Mouse (Mus musculus): ENCODE measurements around the gene Hbb-bt. TPM values are rescaled to one million over a fixed set of nuclear protein-coding genes. Genes with fewer than 3 reads are reported as not detected.
"Not testable (repeated sequence)": the region's sequence is repeated elsewhere in the genome, so short reads cannot be mapped to it uniquely, and the experiment has no call there.

Hbb-bt gene
- polyA plus RNA-seq, 1 experiment from 2014 or later, result not detected

GRCm38 (mm10) chr7:103767687-103768086 is 46.1 kb downstream of the Hbb-bt start:
- not testable (repeated sequence) for H3K27ac ChIP-seq; H3K79me2 ChIP-seq (ENCODE audit: inconsistent target); H3K36me3 ChIP-seq (ENCODE audit: inconsistent target); H3K4me3 ChIP-seq (ENCODE audit: inconsistent target)
- WGBS (ENCODE audit: missing documents), result 100% methylated on average over 3 of the region's 6 CpGs

Other genes with a start within 250 kb of the Hbb-bt start
- gene Olfr616, start 244.9 kb downstream of the Hbb-bt start, polyA plus RNA-seq (2018), result not detected in 3 replicates
- not detected in 3 replicates for gene Olfr617, start 240.9 kb downstream of the Hbb-bt start, polyA plus RNA-seq (2018)
- not detected in 3 replicates for gene Olfr618, start 223.9 kb downstream of the Hbb-bt start, polyA plus RNA-seq (2018)
- not detected in 3 replicates for gene Olfr619, start 213.4 kb downstream of the Hbb-bt start, polyA plus RNA-seq (2018)
- not detected in 3 replicates for gene Olfr620, start 201.5 kb downstream of the Hbb-bt start, polyA plus RNA-seq (2018)
- gene Olfr622, start 171.3 kb downstream of the Hbb-bt start, polyA plus RNA-seq (2018), result not detected in 3 replicates
- gene Olfr623, start 150.3 kb downstream of the Hbb-bt start, polyA plus RNA-seq (2018), result not detected in 3 replicates
- 0.09 to 0.15 TPM (median 0.09 TPM) in 3 replicates for gene Olfr624, start 142.8 kb downstream of the Hbb-bt start, polyA plus RNA-seq (2018)
- not detected in 3 replicates for gene Olfr625-ps1, start 131.3 kb downstream of the Hbb-bt start, polyA plus RNA-seq (2018)
- gene Olfr243, start 99.3 kb downstream of the Hbb-bt start, polyA plus RNA-seq (2018), result not detected in 3 replicates
- gene Olfr628, start 83.6 kb downstream of the Hbb-bt start, polyA plus RNA-seq (2018), result not detected in 3 replicates
- not detected in 3 replicates for gene Olfr629, start 69.1 kb downstream of the Hbb-bt start, polyA plus RNA-seq (2018)
- gene Olfr630, start 56.7 kb downstream of the Hbb-bt start, polyA plus RNA-seq (2018), result not detected in 3 replicates
- gene Olfr69, start 42.4 kb downstream of the Hbb-bt start, polyA plus RNA-seq (2018), result not detected in 3 replicates
- not detected in 3 replicates for gene Olfr68, start 34.3 kb downstream of the Hbb-bt start, polyA plus RNA-seq (2018)
- gene Olfr67, start 22.2 kb downstream of the Hbb-bt start, polyA plus RNA-seq (2018), result not detected in 3 replicates
- not detected in 3 replicates for gene Hbb-bs, start 14.1 kb upstream of the Hbb-bt start, polyA plus RNA-seq (2018)
- gene Hbb-bh2, start 26.5 kb upstream of the Hbb-bt start, polyA plus RNA-seq (2018), result not detected in 3 replicates
- not detected in 3 replicates for gene Hbb-bh1, start 29.2 kb upstream of the Hbb-bt start, polyA plus RNA-seq (2018)
- gene Hbb-y, start 39.2 kb upstream of the Hbb-bt start, polyA plus RNA-seq (2018), result not detected in 3 replicates
- not detected in 3 replicates for gene Olfr66, start 72.3 kb upstream of the Hbb-bt start, polyA plus RNA-seq (2018)
- not detected in 3 replicates for gene Olfr64, start 80.5 kb upstream of the Hbb-bt start, polyA plus RNA-seq (2018)
- gene Olfr65, start 89.5 kb upstream of the Hbb-bt start, polyA plus RNA-seq (2018), result not detected in 3 replicates
- gene Olfr631, start 114.8 kb upstream of the Hbb-bt start, polyA plus RNA-seq (2018), result not detected in 3 replicates
- gene Olfr632, start 120.4 kb upstream of the Hbb-bt start, polyA plus RNA-seq (2018), result not detected in 3 replicates
- gene Olfr633, start 130.4 kb upstream of the Hbb-bt start, polyA plus RNA-seq (2018), result not detected in 3 replicates
- gene Olfr635, start 157.2 kb upstream of the Hbb-bt start, polyA plus RNA-seq (2018), result not detected in 3 replicates
- gene Olfr638, start 184.8 kb upstream of the Hbb-bt start, polyA plus RNA-seq (2018), result not detected in 3 replicates
- gene Olfr639, start 203.3 kb upstream of the Hbb-bt start, polyA plus RNA-seq (2018), result not detected in 3 replicates
- gene Olfr640, start 211.6 kb upstream of the Hbb-bt start, polyA plus RNA-seq (2018), result not detected in 3 replicates
- not detected in 3 replicates for gene Olfr641, start 221.4 kb upstream of the Hbb-bt start, polyA plus RNA-seq (2018)
- gene Olfr642, start 238.7 kb upstream of the Hbb-bt start, polyA plus RNA-seq (2018), result not detected in 3 replicates
- gene 4930516K23Rik, start 247.4 kb upstream of the Hbb-bt start, polyA plus RNA-seq (2018), result not detected in 3 replicates